Mouse (Mus musculus) limb, embryonic 11.5 days (tissue): Measurements from ENCODE around the gene Pcbp3. TPM values are rescaled to one million over a fixed set of nuclear protein-coding genes. Genes with fewer than 3 reads are reported as not detected.

Experiments
- ATAC-seq: fragments of 200-750 bp; cut with Nextera tagmentation; 2 replicates; pipeline ENCODE4 v1.8.0; 2017; ENCODE audit warnings: low read depth; ENCODE audit not compliant: insufficient number of reproducible peaks, low FRiP score, low TSS enrichment
- DNase-seq: peaks from one replicate; pipeline ENCODE4 v3.0.0-alpha.2; 2015; ENCODE audit warnings: low spot score
- H3K27ac ChIP-seq: fragments of 300-500 bp; sonication (generic); replicated peaks from 2 replicates; pipeline ENCODE4 v1.5.1; 2014; ENCODE audit warnings: low read depth, mild to moderate bottlenecking, low read length
- H3K27me3 ChIP-seq: fragments of 300-500 bp; sonication (generic); 2 replicates; pipeline ENCODE4 v1.6.1; 2014; ENCODE audit warnings: mild to moderate bottlenecking, low read length, mixed read lengths; ENCODE audit not compliant: control insufficient read depth, insufficient read depth
- H3K36me3 ChIP-seq: fragments of 300-500 bp; sonication (generic); 2 replicates; pipeline ENCODE4 v1.6.1; 2014; ENCODE audit warnings: mild to moderate bottlenecking, low read length, moderate library complexity, mixed read lengths; ENCODE audit not compliant: control insufficient read depth, insufficient read depth
- H3K4me1 ChIP-seq: fragments of 300-500 bp; sonication (generic); 2 replicates; pipeline ENCODE4 v1.6.1; 2014; ENCODE audit warnings: low read length, mixed read lengths; ENCODE audit not compliant: control insufficient read depth, insufficient read depth
- H3K4me2 ChIP-seq: fragments of 300-500 bp; sonication (generic); 2 replicates; pipeline ENCODE4 v1.6.1; 2014; ENCODE audit warnings: low read depth, mild to moderate bottlenecking, moderate library complexity; ENCODE audit not compliant: severe bottlenecking
- H3K4me3 ChIP-seq: fragments of 300-500 bp; sonication (generic); 2 replicates; pipeline ENCODE4 v1.5.1; 2014; ENCODE audit warnings: low read depth, low read length
- H3K9ac ChIP-seq: fragments of 300-500 bp; sonication (generic); 2 replicates; pipeline ENCODE4 v1.6.1; 2014; ENCODE audit warnings: mild to moderate bottlenecking, low read length
- H3K9me3 ChIP-seq: fragments of 300-500 bp; sonication (generic); 2 replicates; pipeline ENCODE4 v1.6.1; 2016; ENCODE audit warnings: low read length; ENCODE audit not compliant: control insufficient read depth
- WGBS: fragments of 180-500 bp; shearing (Covaris S2); extraction: QIAGEN DNeasy Blood & Tissue Kit; methylation state at CpG from one replicate; pipeline ENCODE4 v1.1.7; 2014; 5-methylcytosine and 5-hydroxymethylcytosine counted together
- polyA plus RNA-seq: library from polyadenylated mRNA; unstranded; fragments of >200 nt; fragmentation: Nextera tagmentation; extraction: Ambion mirVana; gene quantifications from 2 replicates; pipeline ENCODE4 v1.2.1, GENCODE M21; 2014

The Pcbp3 gene
- polyA plus RNA-seq, 1 experiment from 2014 or later, result 19.4 TPM

GRCm38 (mm10) chr10:76728369-76728768 lies 233.3 kb downstream of the Pcbp3 start:
- WGBS, result 13% methylated on average over 11 of the region's 11 CpGs
- ATAC-seq (no peak), DNase-seq (peak; percentile 89)
- H3K9me3 ChIP-seq, result no peaks in the 10 kb centered on the region
- H3K9ac ChIP-seq, result no peak overlapping the region
- no peak overlapping the region for H3K4me2 ChIP-seq
- H3K4me1 ChIP-seq, result peaks cover 16% of the 10 kb centered on the region
- no peak overlapping the region for H3K4me3 ChIP-seq
- no peaks in the 10 kb centered on the region for H3K27me3 ChIP-seq
- H3K27ac ChIP-seq, result no peak overlapping the region
- no peaks in the 10 kb centered on the region for H3K36me3 ChIP-seq

GRCm38 (mm10) chr10:76727301-76727700 lies 234.4 kb downstream of the Pcbp3 start:
- ATAC-seq, result no peak
- 90% methylated on average over 7 of the region's 7 CpGs for WGBS
- no peak for DNase-seq
- H3K4me2 ChIP-seq, result no peak overlapping the region
- H3K4me3 ChIP-seq, result no peak overlapping the region
- peaks cover 6% of the 10 kb centered on the region for H3K4me1 ChIP-seq
- no peaks in the 10 kb centered on the region for H3K9me3 ChIP-seq
- H3K27me3 ChIP-seq, result no peaks in the 10 kb centered on the region
- H3K36me3 ChIP-seq, result no peaks in the 10 kb centered on the region
- no peak overlapping the region for H3K27ac ChIP-seq
- no peak overlapping the region for H3K9ac ChIP-seq

- no peak for ATAC-seq
- H3K4me1 ChIP-seq, result peaks cover 2% of the 10 kb centered on the region
- WGBS, result 96% methylated on average over 4 of the region's 4 CpGs
Measured at GRCm38 (mm10) chr10:76726866-76727265, 234.8 kb downstream of the Pcbp3 start.

GRCm38 (mm10) chr10:76725682-76726285 lies 235.9 kb downstream of the Pcbp3 start, which contains the start of gene Col6a1:
Col6a1 (minus strand) TSS chr10:76726168.
- H3K27ac ChIP-seq, result peak within 1 kb of the TSS; percentile 47; the same call in 1 of the 2 replicates
- WGBS, result 25% methylated on average over 9 of the region's 9 CpGs
- H3K9ac ChIP-seq, result peak within 1 kb of the TSS; percentile 18
- peak; percentile 48 for ATAC-seq
- DNase-seq, result peak; percentile 59
- H3K27me3 ChIP-seq, result no peaks in the 10 kb centered on the region
- no peaks in the 10 kb centered on the region; the same call in none of the 2 replicates for H3K4me1 ChIP-seq
- H3K4me2 ChIP-seq, result peak within 1 kb of the TSS; percentile 31
- H3K36me3 ChIP-seq, result no peaks in the 10 kb centered on the region
- H3K9me3 ChIP-seq, result no peaks in the 10 kb centered on the region
- peak within 1 kb of the TSS; percentile 15; the same call in 1 of the 2 replicates for H3K4me3 ChIP-seq

More at GRCm38 (mm10) chr10:76726866-76727265, 234.8 kb downstream of the Pcbp3 start:
- Histone ChIP-seq H3K36me3 (no peaks in the 10 kb centered on the region), H3K27me3 (no peaks in the 10 kb centered on the region), H3K9me3 (no peaks in the 10 kb centered on the region), H3K9ac (no peak overlapping the region), H3K4me2 (no peak overlapping the region), H3K27ac (no peak overlapping the region), H3K4me3 (no peak overlapping the region)
- DNase-seq, result no peak

DNA sequence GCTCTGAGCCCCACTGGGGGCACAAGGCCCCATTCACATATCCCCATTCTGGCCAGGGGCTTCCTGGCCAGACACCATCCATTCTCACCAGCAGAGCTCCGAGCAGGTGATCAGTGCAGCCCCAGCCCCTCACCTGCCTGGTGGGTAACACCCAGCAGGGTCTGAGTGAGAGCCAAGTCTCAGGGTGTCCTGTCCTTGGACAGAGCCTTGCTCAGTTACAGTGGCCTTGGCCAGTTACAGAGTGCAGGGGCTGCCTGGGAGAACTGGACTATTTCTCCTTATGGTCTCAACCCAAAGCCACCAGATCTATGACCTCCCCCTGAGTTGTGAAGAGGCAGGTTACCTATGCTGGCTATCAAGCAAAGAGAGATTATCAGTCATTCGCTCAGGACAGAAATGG lies 236.6 kb downstream of the Pcbp3 start:
- Histone ChIP-seq H3K9me3 (no peaks in the 10 kb centered on the region), H3K4me2 (peak overlapping the region; percentile 31; the same call in 1 of the 2 replicates), H3K4me3 (no peak overlapping the region), H3K27me3 (no peaks in the 10 kb centered on the region), H3K9ac (no peak overlapping the region; the same call in 1 of the 2 replicates), H3K36me3 (no peaks in the 10 kb centered on the region), H3K27ac (no peak overlapping the region), H3K4me1 (no peaks in the 10 kb centered on the region; the same call in none of the 2 replicates)
- ATAC-seq (no peak), DNase-seq (no peak)
- WGBS, result 88% methylated on average over 2 of the region's 2 CpGs

GRCm38 (mm10) chr10:76724231-76724736 lies 237.4 kb downstream of the Pcbp3 start:
- Histone ChIP-seq H3K27ac (no peak overlapping the region), H3K9me3 (no peaks in the 10 kb centered on the region), H3K4me1 (no peaks in the 10 kb centered on the region; the same call in none of the 2 replicates), H3K4me3 (no peak overlapping the region), H3K27me3 (no peaks in the 10 kb centered on the region), H3K4me2 (no peak overlapping the region), H3K9ac (no peak overlapping the region), H3K36me3 (no peaks in the 10 kb centered on the region)
- no peak for ATAC-seq
- DNase-seq, result no peak
- WGBS, result 63% methylated on average over 5 of the region's 5 CpGs

DNA sequence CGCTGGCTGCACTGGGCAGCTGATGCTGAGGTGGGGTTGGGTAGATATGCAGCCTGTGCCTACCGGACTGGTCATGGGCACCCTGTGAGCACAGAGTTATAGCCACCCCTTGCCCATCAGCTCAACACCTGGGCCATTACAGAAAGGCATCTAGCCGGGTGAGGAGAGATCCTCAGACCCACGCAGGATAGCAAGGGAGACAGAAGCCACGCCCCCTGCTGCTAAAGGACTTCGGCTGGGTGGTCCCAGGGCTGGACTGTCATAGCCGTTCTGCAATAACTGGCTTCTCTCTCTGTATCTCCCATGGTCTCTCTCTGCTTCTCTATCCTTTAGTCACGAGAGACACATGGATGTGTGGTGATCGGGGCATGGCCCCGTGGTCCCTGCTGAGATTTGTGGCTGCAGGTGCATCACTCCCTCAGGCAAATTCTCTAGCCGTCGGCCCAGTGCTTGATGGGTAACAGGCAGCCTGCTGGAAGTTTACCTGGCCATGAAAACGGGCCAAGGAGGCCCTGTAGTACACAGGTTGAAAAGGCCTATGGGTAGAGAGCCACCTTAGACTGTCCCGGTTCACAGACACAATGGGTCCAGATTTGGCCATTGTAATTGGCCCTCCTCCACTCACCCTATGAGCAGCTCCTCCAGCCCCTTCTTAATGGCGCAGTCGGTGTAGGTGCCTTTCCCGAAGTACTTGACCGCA lies 238.8 kb downstream of the Pcbp3 start:
- no peak for ATAC-seq
- 87% methylated on average over 18 of the region's 18 CpGs for WGBS
- no peaks in the 10 kb centered on the region for H3K36me3 ChIP-seq

DNA sequence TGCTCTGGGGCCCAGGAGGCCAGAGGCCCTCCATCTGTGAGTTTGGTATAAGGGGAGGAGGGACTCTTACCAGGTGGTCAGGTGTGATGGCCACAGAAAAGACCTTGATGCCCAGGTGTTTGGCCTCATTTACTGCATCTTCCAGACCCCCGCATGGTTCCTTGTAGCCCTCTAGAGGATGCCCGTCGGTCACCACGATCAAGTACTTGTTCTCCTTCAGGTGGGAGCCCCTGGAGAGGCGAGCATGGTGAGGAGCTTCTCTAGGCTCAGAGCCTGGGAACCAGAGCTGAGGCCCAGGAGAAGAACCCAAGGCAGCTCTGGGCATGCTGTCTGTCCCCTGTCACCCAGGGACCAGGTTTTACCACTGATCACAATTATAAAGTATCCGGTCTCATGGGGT lies 239.9 kb downstream of the Pcbp3 start:
- Histone ChIP-seq H3K4me1 (no peaks in the 10 kb centered on the region; the same call in 1 of the 2 replicates), H3K4me3 (no peak overlapping the region), H3K9ac (no peak overlapping the region), H3K4me2 (no peak overlapping the region), H3K27me3 (no peaks in the 10 kb centered on the region), H3K36me3 (no peaks in the 10 kb centered on the region), H3K9me3 (no peaks in the 10 kb centered on the region), H3K27ac (no peak overlapping the region)
- no peak for DNase-seq
- WGBS, result 94% methylated on average over 6 of the region's 6 CpGs
- ATAC-seq, result no peak

More for the DNA sequence above, 238.8 kb downstream of the Pcbp3 start:
- H3K9ac ChIP-seq, result no peak overlapping the region
- H3K4me1 ChIP-seq, result no peaks in the 10 kb centered on the region; the same call in 1 of the 2 replicates
- no peaks in the 10 kb centered on the region for H3K27me3 ChIP-seq
- no peak overlapping the region for H3K4me3 ChIP-seq
- DNase-seq, result no peak
- H3K27ac ChIP-seq, result no peak overlapping the region
- no peak overlapping the region for H3K4me2 ChIP-seq
- no peaks in the 10 kb centered on the region for H3K9me3 ChIP-seq
